Mouse (Mus musculus): ENCODE results near the gene Atg101.

GRCm38 (mm10) chr15:101251930-101252329, 32.1 kb upstream of the Atg101 start:
- TF ChIP-seq CTCF (IDR thresholded peaks at IDR 0.05; ENCODE audit: low read depth, low read length) (no peak), POLR2A (IDR thresholded peaks at IDR 0.05; ENCODE audit: insufficient read depth, low read length) (no peak)

All from ES-Bruce4 (cell line).